Mouse (Mus musculus): ENCODE measurements around the gene Prkce.

- no peak for TF ChIP-seq POLR2A (IDR thresholded peaks at IDR 0.05; ENCODE audit: insufficient read length, low read depth)
- TF ChIP-seq MAX (IDR thresholded peaks at IDR 0.05; ENCODE audit: low read depth), result no peak
- no peak for TF ChIP-seq POLR2AphosphoS2 (IDR thresholded peaks at IDR 0.05; ENCODE audit: insufficient read length, low read depth)
- TF ChIP-seq TCF12 (IDR thresholded peaks at IDR 0.05; ENCODE audit: insufficient read depth, poor library complexity, severe bottlenecking), result no peak
- TF ChIP-seq USF1 (IDR thresholded peaks at IDR 0.05; ENCODE audit: low read depth), result no peak
- TF ChIP-seq MYOG (IDR thresholded peaks at IDR 0.05; ENCODE audit: control insufficient read depth in 1 of 3, insufficient read depth in 1 of 3, insufficient read length in 2 of 3, low read depth in 2 of 3), result no peak
- TF ChIP-seq CEBPB (IDR thresholded peaks at IDR 0.05; ENCODE audit: insufficient read depth, poor library complexity, severe bottlenecking), result no peak
- TF ChIP-seq E2F4 (IDR thresholded peaks at IDR 0.05; ENCODE audit: insufficient read depth), result no peak
- TF ChIP-seq SRF (IDR thresholded peaks at IDR 0.05; ENCODE audit: control insufficient read depth, insufficient read length, low read depth), result no peak
- no peak for TF ChIP-seq MYOD1 (IDR thresholded peaks at IDR 0.05; ENCODE audit: control insufficient read depth in 1 of 3, insufficient read length in 2 of 3, low read depth in 2 of 3)
Observed at GRCm38 (mm10) chr17:86499359-86500045, 331.9 kb downstream of the Prkce start.
